Mouse (Mus musculus): ENCODE results near the gene Phlpp2. TPM values are rescaled to one million over a fixed set of nuclear protein-coding genes. Genes with fewer than 3 reads are reported as not detected.

Phlpp2 gene
- 1.4 and 1.5 TPM in 2 replicates for polyA plus RNA-seq (2015; fragmentation: Nextera tagmentation; extraction: Ambion mirVana)

DNA sequence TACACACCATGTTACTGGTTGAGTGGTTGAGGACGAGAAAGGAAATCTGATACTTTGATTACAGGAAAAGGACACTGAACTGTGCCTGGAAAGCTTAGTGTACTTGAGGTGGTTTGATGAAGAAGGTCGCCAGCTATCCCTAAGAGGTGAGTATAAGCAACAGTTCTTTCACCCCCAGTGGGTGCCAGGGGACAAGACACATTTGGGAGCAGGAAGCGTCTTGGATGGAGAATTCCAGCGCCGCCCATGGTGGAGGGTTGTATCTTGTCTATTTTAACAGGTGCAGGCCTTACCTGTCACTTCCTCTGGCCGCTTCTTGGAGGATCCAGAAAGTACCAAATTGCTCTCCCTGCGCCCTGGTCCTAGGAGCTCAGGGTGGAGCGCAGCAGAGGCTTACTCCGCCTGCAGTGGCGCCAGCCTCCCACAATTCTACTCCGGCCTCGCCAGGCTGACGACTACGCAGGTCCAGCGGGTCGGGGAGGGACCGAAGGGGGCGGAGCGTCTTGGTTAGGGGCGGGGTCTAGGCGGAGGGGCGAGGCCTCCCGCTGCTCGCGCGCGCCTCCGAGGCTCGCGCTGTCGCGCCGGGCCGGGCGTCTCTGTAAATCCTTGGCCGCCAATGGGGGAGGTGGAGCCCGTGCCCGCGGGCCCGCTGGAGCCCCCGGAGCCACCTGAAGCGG, at the start of gene Phlpp2:
Gene Phlpp2 (plus strand): TSS at position 540 of the 677 bp plus-strand sequence.
- peak within 1 kb of the TSS; percentile 86 for H3K27ac ChIP-seq (ENCODE audit: low read length)
- peak; percentile 98 for ATAC-seq
- H3K27me3 ChIP-seq (replicated peaks; ENCODE audit: insufficient read depth, low read length), result no peaks in the 10 kb centered on the region
- H3K4me1 ChIP-seq (ENCODE audit: insufficient read depth, low read depth, low read length), result no peaks in the 10 kb centered on the region
- no peaks in the 10 kb centered on the region for H3K9me3 ChIP-seq (ENCODE audit: low read length)
- H3K36me3 ChIP-seq (ENCODE audit: insufficient read depth, low read length), result no peaks in the 10 kb centered on the region
- H3K4me2 ChIP-seq (replicated peaks; ENCODE audit: low read depth, low read length), result peak within 1 kb of the TSS; percentile 88
- peak within 1 kb of the TSS; percentile 93 for H3K4me3 ChIP-seq (ENCODE audit: low read depth, low read length)
- WGBS, result 1% methylated on average over 17 of the region's 42 CpGs
- TF ChIP-seq CTCF (IDR thresholded peaks at IDR 0.05) (peak; percentile 73), EP300 (IDR thresholded peaks at IDR 0.05) (no peak)
- peak within 1 kb of the TSS; percentile 89 for H3K9ac ChIP-seq (replicated peaks; ENCODE audit: low read depth)
- DNase-seq (ENCODE audit: low spot score), result peak; percentile 96

DNA sequence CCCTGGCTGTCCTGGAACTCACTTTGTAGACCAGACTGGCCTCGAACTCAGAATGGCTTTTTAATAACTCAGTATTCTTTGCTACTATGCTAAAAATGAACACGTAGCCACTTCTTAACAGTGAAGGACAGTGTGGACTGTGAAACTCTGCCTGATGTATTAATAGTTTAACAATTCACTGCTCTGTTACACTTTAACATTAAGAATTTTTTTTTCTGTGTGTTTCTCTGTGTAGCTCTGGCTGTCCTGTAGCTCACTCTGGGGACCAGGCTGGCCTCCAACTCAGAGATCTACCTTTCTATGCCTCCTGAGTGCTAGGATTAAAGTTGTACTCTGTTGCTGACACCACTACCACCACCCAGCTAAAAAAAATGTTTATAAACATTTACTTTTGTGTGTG, 44.8 kb upstream of the Phlpp2 start:
- H3K9me3 ChIP-seq (ENCODE audit: low read length), result no peaks in the 10 kb centered on the region
- no peak overlapping the region for H3K4me3 ChIP-seq (ENCODE audit: low read depth, low read length)
- TF ChIP-seq CTCF (IDR thresholded peaks at IDR 0.05) (no peak), EP300 (IDR thresholded peaks at IDR 0.05) (no peak)
- H3K9ac ChIP-seq (replicated peaks; ENCODE audit: low read depth), result no peak overlapping the region
- ATAC-seq (no peak), DNase-seq (ENCODE audit: low spot score) (no peak)
- H3K4me1 ChIP-seq (ENCODE audit: insufficient read depth, low read depth, low read length), result no peaks in the 10 kb centered on the region
- WGBS, result 89% methylated on average over 2 of the region's 2 CpGs
- H3K27ac ChIP-seq (ENCODE audit: low read length), result no peak overlapping the region
- H3K27me3 ChIP-seq (replicated peaks; ENCODE audit: insufficient read depth, low read length), result no peaks in the 10 kb centered on the region
- no peak overlapping the region for H3K4me2 ChIP-seq (replicated peaks; ENCODE audit: low read depth, low read length)
- peaks cover 4% of the 10 kb centered on the region; the same call in 1 of the 2 replicates for H3K36me3 ChIP-seq (ENCODE audit: insufficient read depth, low read length)

DNA sequence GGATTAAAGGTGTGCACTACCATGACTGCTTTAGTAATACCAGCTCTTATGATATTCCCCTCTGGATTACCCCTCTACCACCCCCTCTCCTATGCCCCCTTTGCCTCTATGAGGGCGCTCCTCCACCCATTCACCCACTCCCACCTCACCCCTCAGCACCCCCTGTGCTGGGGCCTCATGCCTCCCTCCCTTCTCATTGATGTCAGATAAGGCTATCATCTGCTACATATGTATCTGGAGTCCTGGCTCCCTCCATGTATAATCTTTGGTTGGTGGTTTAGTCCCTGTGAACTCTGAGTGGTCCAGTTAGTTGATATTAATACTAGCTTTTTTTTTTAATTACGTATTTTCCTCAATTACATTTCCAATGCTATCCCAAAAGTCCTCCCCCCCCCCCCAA, 28.5 kb upstream of the Phlpp2 start:
- TF ChIP-seq EP300 (IDR thresholded peaks at IDR 0.05), result no peak
- TF ChIP-seq CTCF (IDR thresholded peaks at IDR 0.05), result no peak
- H3K36me3 ChIP-seq (ENCODE audit: insufficient read depth, low read length), result peaks cover 13% of the 10 kb centered on the region
- DNase-seq (ENCODE audit: low spot score) (no peak), ATAC-seq (no peak)
- H3K9me3 ChIP-seq (ENCODE audit: low read length), result no peaks in the 10 kb centered on the region
- H3K4me1 ChIP-seq (ENCODE audit: insufficient read depth, low read depth, low read length), result no peaks in the 10 kb centered on the region
- H3K27ac ChIP-seq (ENCODE audit: low read length), result no peak overlapping the region
- H3K4me3 ChIP-seq (ENCODE audit: low read depth, low read length), result no peak overlapping the region
- no peak overlapping the region for H3K9ac ChIP-seq (replicated peaks; ENCODE audit: low read depth)
- no peak overlapping the region for H3K4me2 ChIP-seq (replicated peaks; ENCODE audit: low read depth, low read length)
- 91% methylated on average over 2 of the region's 2 CpGs for WGBS
- H3K27me3 ChIP-seq (replicated peaks; ENCODE audit: insufficient read depth, low read length), result no peaks in the 10 kb centered on the region

DNA sequence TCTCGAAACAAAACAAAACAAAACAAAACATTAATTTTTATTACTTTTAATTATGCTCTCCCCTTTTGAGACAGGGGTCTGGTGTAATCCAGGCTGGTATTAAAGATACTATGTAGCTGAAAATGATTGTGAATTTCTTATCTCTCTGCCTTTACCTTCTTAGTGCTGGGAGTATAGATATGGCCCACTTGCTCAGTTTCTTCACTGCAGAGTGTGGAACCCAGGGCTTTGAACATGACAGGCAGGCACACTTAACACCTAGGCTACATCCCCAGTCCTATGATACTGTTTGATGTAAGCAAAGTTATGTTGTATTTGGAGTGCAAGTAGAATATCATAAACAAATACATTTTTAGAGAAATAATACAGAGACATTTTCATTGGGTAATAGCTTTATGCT, 25.9 kb upstream of the Phlpp2 start:
- no peak for ATAC-seq
- 88% methylated on average over 1 of the region's 1 CpGs for WGBS
- H3K9ac ChIP-seq (replicated peaks; ENCODE audit: low read depth), result no peak overlapping the region
- H3K4me3 ChIP-seq (ENCODE audit: low read depth, low read length), result no peak overlapping the region
- H3K4me1 ChIP-seq (ENCODE audit: insufficient read depth, low read depth, low read length), result no peaks in the 10 kb centered on the region
- TF ChIP-seq EP300 (IDR thresholded peaks at IDR 0.05), result no peak
- H3K36me3 ChIP-seq (ENCODE audit: insufficient read depth, low read length), result peaks cover 13% of the 10 kb centered on the region
- H3K9me3 ChIP-seq (ENCODE audit: low read length), result no peaks in the 10 kb centered on the region
- DNase-seq (ENCODE audit: low spot score), result no peak
- H3K4me2 ChIP-seq (replicated peaks; ENCODE audit: low read depth, low read length), result no peak overlapping the region
- no peaks in the 10 kb centered on the region for H3K27me3 ChIP-seq (replicated peaks; ENCODE audit: insufficient read depth, low read length)
- H3K27ac ChIP-seq (ENCODE audit: low read length), result no peak overlapping the region

DNA sequence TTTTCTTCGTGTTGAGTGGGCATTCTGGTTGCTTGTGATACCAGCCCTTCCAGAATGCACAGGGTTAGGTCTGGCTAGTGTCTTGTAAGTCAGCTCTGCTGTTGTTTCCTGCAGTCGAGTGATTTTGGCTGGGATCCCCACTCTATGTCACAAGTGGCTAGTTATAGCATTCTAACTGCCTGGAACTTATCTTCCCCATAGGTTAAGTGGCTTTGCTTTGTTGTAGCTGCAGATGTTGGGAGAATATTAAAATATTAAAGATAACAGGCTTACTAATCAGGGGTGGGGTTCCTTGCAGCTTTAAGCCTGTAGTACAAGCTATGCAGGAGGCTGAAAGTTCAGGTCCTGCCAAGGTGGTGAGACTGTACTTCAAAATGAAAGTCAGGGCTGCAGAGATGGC, 20.5 kb upstream of the Phlpp2 start:
- H3K36me3 ChIP-seq (ENCODE audit: insufficient read depth, low read length), result peaks cover 30% of the 10 kb centered on the region
- no peak overlapping the region for H3K9ac ChIP-seq (replicated peaks; ENCODE audit: low read depth)
- no peak overlapping the region for H3K4me3 ChIP-seq (ENCODE audit: low read depth, low read length)
- TF ChIP-seq CTCF (IDR thresholded peaks at IDR 0.05) (no peak), EP300 (IDR thresholded peaks at IDR 0.05) (no peak)
- H3K4me1 ChIP-seq (ENCODE audit: insufficient read depth, low read depth, low read length), result no peaks in the 10 kb centered on the region
- H3K27me3 ChIP-seq (replicated peaks; ENCODE audit: insufficient read depth, low read length), result no peaks in the 10 kb centered on the region
- H3K9me3 ChIP-seq (ENCODE audit: low read length), result no peaks in the 10 kb centered on the region
- ATAC-seq, result no peak
- H3K27ac ChIP-seq (ENCODE audit: low read length), result no peak overlapping the region
- WGBS, result 65% methylated on average over 2 of the region's 2 CpGs
- DNase-seq (ENCODE audit: low spot score), result no peak
- H3K4me2 ChIP-seq (replicated peaks; ENCODE audit: low read depth, low read length), result no peak overlapping the region

DNA sequence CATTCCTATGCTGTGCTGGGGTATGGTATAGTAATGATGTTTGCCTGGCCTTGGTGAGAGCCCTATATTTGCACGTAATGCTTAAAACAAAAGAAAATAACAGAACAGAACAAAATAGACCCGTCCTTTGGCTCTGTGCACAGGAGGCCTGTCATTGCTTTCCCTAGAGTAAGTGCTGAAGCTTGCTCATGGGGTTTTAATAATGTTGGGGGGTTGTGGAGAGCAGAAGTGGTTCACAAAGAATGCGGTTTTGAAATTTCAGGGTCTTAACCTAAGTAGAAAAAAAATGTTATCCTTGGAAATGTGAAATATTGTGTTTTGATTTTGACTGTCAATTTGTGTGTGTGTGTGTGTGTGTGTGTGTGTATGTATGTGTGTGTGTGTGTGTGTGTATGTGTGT, 19.4 kb upstream of the Phlpp2 start:
- DNase-seq (ENCODE audit: low spot score), result no peak
- Histone ChIP-seq H3K4me1 (ENCODE audit: insufficient read depth, low read depth, low read length) (no peaks in the 10 kb centered on the region), H3K4me2 (replicated peaks; ENCODE audit: low read depth, low read length) (no peak overlapping the region), H3K4me3 (ENCODE audit: low read depth, low read length) (no peak overlapping the region), H3K36me3 (ENCODE audit: insufficient read depth, low read length) (peaks cover 23% of the 10 kb centered on the region; the same call in 1 of the 2 replicates), H3K9ac (replicated peaks; ENCODE audit: low read depth) (no peak overlapping the region), H3K9me3 (ENCODE audit: low read length) (no peaks in the 10 kb centered on the region), H3K27me3 (replicated peaks; ENCODE audit: insufficient read depth, low read length) (no peaks in the 10 kb centered on the region), H3K27ac (ENCODE audit: low read length) (no peak overlapping the region)
- WGBS, result 81% methylated on average over 3 of the region's 3 CpGs
- no peak for ATAC-seq
- TF ChIP-seq EP300 (IDR thresholded peaks at IDR 0.05) (no peak), CTCF (IDR thresholded peaks at IDR 0.05) (no peak)
